Mouse (Mus musculus) right cerebral cortex, postnatal 36 days (tissue): Measurements from ENCODE around the gene Cyp2c54.
"Not testable (repeated sequence)": the region's sequence is repeated elsewhere in the genome, so short reads cannot be mapped to it uniquely, and the experiment has no call there.

Source experiments
- DNase-seq, 2 experiments: peaks; one replicate each; pipeline ENCODE4 v3.0.0; 2022; ENCODE audit warnings: low spot score in 2 of 2, mixed read lengths in 1 of 2

Gene Cyp2c54

GRCm38 (mm10) chr19:40073701-40074100 is at the start of gene Cyp2c54:
Cyp2c54 (minus strand) TSS chr19:40073827.
- no peak for DNase-seq

DNA sequence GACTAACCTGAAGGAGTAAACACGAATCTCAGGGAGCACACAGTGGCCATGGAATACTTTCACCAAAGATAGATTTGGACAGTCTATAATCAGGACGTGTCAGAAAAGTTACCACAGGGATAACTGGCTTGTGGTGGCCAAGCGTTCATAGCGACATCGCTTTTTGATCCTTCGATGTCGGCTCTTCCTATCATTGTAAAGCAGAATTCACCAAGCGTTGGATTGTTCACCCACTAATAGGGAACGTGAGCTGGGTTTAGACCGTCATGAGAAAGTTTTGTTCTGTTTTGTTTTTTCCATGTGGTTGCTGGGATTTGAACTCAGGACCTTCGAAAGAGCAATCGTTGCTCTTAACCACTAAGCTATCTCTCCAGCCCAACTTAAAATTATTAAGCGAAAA is 46.0 kb upstream of the Cyp2c54 start:
- DNase-seq, result not testable (repeated sequence)

GRCm38 (mm10) chr19:40091111-40091510 is 17.5 kb upstream of the Cyp2c54 start:
- no peak for DNase-seq

DNA sequence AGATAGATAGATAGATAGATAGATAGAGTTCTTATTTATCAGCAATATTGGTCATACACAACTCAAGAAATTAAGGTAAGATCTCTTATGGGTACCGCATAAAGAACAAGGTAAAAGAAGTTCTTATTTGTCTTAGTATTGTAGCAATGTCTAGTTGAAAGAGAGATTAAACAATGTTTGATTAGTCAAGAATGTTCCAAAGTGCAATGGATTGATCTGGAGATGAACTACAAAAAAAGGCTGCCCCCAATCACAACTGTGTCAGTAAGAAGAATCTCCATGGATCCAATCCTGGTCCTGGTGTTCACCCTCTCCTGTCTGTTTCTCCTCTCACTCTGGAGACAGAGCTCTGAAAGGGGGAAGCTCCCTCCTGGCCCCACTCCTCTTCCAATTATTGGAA is 15.8 kb upstream of the Cyp2c54 start, which contains the start of gene Cyp2c50:
Cyp2c50 (plus strand) TSS at position 268 of the 400 bp plus-strand sequence.
- DNase-seq, result not testable (repeated sequence)

DNA sequence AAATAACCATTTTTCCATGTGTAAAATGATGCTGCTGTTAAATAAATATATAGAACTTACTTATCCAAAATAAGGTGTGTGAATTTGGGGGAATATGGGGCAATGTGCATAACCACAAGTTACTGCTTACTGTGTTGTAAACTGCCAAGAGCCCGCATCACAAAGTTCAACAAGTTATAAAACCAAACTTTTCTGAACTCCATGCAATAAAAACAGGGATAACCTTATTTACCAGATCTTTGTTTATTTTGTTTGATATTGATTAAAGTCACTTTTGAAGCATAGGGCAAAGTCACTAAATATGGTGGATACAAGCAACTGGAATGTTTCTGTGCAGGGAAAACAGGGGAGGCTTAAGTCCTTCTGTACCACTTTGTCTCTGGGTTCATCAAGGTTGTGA is 14.8 kb upstream of the Cyp2c54 start:
- DNase-seq, result no peak

DNA sequence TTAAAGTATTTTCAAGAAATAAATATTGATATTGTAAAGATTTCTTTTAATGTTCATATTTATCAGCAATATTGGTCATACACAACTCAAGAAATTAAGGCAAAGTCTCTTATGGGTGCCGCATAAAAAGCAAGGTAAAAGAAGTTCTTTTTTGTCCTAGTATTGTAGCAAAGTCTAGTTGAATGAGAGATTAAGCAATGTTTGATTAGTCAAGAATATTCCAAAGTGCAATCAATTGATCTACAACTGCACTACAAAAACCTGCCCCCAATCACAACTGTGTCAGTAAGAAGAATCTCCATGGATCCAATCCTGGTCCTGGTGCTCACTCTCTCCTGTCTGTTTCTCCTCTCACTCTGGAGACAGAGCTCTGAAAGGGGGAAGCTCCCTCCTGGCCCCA is 81.5 kb downstream of the Cyp2c54 start, which contains the start of gene Cyp2c37:
Cyp2c37 (plus strand) TSS at position 285 of the 400 bp plus-strand sequence.
- DNase-seq, result not testable (repeated sequence)

GRCm38 (mm10) chr19:39989471-39989870 is 84.2 kb downstream of the Cyp2c54 start:
- no peak for DNase-seq
